Mouse (Mus musculus): ENCODE data around the gene Hnrnpr. TPM values are rescaled to one million over a fixed set of nuclear protein-coding genes. Genes with fewer than 3 reads are reported as not detected.

Hnrnpr gene
- total and polyA plus RNA-seq, 2 experiments from 2014 or later: 25.1 to 70.0 TPM

DNA sequence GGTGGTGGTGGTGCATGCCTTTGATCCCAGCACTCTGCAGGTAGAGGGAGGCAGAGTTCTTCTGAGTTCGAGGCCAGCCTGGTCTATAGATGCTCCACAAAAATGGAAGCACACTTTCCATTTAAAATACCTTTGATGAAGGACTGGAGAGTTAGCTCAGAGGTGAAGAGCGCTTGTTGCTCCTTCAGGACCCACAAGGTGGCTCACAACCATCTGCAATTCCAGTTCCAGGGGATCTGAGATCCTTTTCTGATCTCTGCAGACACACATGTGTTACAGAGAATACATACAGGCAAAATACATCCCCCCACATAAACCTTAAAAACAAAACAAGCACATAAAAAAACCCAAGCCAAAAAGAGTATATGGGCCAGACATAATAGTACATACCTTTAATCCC, 2.4 kb upstream of the Hnrnpr start:
- Histone ChIP-seq H3K36me3 (replicated peaks; ENCODE audit: control insufficient read depth, insufficient read depth, low read length) (no peaks in the 10 kb centered on the region), H3K27ac (ENCODE audit: low read depth) (no peak overlapping the region), H3K4me1 (ENCODE audit: control insufficient read depth, insufficient read depth) (peaks cover 14% of the 10 kb centered on the region), H3K9me3 (replicated peaks; ENCODE audit: control insufficient read depth, low read length) (no peaks in the 10 kb centered on the region), H3K4me3 (ENCODE audit: low read depth, low read length) (no peak overlapping the region), H3K27me3 (ENCODE audit: control insufficient read depth, insufficient read depth, low read length) (no peaks in the 10 kb centered on the region), H3K4me2 (ENCODE audit: low read depth, low read length) (no peak overlapping the region), H3K9ac (replicated peaks; ENCODE audit: low read depth, low read length) (no peak overlapping the region)
- WGBS: 66% methylated on average over 2 of the region's 2 CpGs
- ATAC-seq (ENCODE audit: insufficient read depth, low read depth) (no peak), DNase-seq (ENCODE audit: low spot score) (no peak)
- TF ChIP-seq CTCF (IDR thresholded peaks at IDR 0.05; ENCODE audit: low read depth): no peak
- no peak for TF ChIP-seq EP300 (IDR thresholded peaks at IDR 0.05; ENCODE audit: low read depth)

- no peaks in the 10 kb centered on the region for H3K36me3 ChIP-seq (replicated peaks; ENCODE audit: control insufficient read depth, insufficient read depth, low read length)
- DNase-seq (ENCODE audit: low spot score): peak; percentile 53
- under 1% methylated on average over 11 of the region's 11 CpGs for WGBS
- no peaks in the 10 kb centered on the region for H3K27me3 ChIP-seq (ENCODE audit: control insufficient read depth, insufficient read depth, low read length)
- peaks cover 14% of the 10 kb centered on the region for H3K4me1 ChIP-seq (ENCODE audit: control insufficient read depth, insufficient read depth)
- no peak for ATAC-seq (ENCODE audit: insufficient read depth, low read depth)
- H3K9ac ChIP-seq (replicated peaks; ENCODE audit: low read depth, low read length): peak overlapping the region; percentile 96
- peak overlapping the region; percentile 87 for H3K4me2 ChIP-seq (ENCODE audit: low read depth, low read length)
- H3K27ac ChIP-seq (ENCODE audit: low read depth): peak overlapping the region; percentile 94
- no peaks in the 10 kb centered on the region for H3K9me3 ChIP-seq (replicated peaks; ENCODE audit: control insufficient read depth, low read length)
- peak overlapping the region; percentile 97 for H3K4me3 ChIP-seq (ENCODE audit: low read depth, low read length)
- no peak for TF ChIP-seq CTCF (IDR thresholded peaks at IDR 0.05; ENCODE audit: low read depth)
- no peak for TF ChIP-seq EP300 (IDR thresholded peaks at IDR 0.05; ENCODE audit: low read depth)
Measured at GRCm38 (mm10) chr4:136309780-136310179, 962 bp upstream of the Hnrnpr start.

DNA sequence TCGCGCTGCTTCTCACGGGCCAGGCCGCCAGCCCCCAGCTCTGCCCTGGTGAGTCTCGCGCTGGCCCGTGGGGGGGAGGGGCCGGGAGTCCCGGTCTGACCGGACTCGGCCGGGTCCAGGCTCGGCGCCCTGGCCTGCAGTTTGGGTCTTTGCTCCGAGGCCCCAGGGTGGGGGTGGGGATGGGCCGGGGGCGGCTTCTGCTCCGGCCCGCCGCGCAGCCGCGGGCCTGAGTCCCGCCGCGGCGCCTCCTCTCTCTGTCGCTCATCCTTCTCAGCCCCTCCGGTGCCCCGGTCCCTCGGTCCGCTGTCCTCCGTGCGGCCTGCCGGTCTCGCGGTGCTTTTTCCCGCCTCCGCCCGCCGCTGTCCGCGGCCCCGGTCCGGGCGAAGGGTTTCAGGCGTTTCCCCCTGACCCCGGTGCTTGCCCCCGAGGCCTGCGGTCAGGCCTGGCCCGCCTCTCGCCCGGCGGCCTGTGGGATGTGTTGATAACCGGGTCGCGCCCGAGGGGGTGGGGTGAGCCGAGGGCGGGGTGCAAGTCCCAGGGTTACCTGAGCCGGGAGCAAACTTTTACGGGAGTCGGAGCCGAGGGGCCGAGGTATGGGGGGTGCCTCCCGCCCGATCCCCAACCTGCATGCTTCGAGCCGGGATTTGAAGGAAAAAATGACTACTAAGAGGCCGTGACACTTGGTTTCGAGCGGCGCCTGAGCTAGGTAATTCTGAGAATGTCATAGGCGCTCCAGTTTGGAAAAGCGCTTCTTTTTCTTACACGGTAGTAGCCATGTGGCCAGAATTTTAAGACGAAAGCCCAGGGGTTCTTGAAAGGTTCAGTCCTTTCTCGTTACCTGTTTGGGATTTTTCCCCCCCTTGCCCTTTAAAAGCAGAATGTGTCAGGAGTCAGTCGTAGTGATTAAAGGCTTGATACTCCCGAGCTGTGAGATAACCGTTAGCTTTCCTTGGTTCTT, 579 bp downstream of the Hnrnpr start:
- TF ChIP-seq EP300 (IDR thresholded peaks at IDR 0.05; ENCODE audit: low read depth) (no peak), CTCF (IDR thresholded peaks at IDR 0.05; ENCODE audit: low read depth) (no peak)
- Histone ChIP-seq H3K27me3 (ENCODE audit: control insufficient read depth, insufficient read depth, low read length) (no peaks in the 10 kb centered on the region), H3K27ac (ENCODE audit: low read depth) (peak overlapping the region; percentile 94), H3K9ac (replicated peaks; ENCODE audit: low read depth, low read length) (peak overlapping the region; percentile 96), H3K4me2 (ENCODE audit: low read depth, low read length) (peak overlapping the region; percentile 75), H3K4me1 (ENCODE audit: control insufficient read depth, insufficient read depth) (peaks cover 14% of the 10 kb centered on the region), H3K36me3 (replicated peaks; ENCODE audit: control insufficient read depth, insufficient read depth, low read length) (peaks cover 2% of the 10 kb centered on the region; the same call in 1 of the 2 replicates), H3K4me3 (ENCODE audit: low read depth, low read length) (peak overlapping the region; percentile 97), H3K9me3 (replicated peaks; ENCODE audit: control insufficient read depth, low read length) (no peaks in the 10 kb centered on the region)
- DNase-seq (ENCODE audit: low spot score): no peak
- under 1% methylated on average over 77 of the region's 81 CpGs for WGBS
- ATAC-seq (ENCODE audit: insufficient read depth, low read depth): peak; percentile 25; the same call in 1 of the 2 replicates

DNA sequence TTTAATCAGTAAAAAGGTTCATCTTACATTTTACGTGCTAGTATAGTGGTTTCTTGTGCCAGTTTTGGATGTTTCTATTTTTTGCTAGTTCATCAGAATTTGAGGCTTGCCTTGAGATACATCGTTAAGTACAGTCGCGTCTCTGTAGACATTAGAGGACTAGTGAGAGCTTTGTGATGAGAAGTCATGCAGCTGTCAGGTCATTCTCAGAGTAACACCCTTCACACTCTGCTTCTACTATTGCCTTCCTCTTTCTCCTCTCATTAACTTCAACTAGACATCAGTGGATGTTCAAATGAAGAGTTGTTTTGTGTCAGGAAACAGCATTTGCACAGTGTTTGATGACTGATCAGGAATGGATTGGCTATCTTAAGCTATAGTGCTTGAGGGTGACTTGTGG, 1.9 kb downstream of the Hnrnpr start:
- H3K4me1 ChIP-seq (ENCODE audit: control insufficient read depth, insufficient read depth): peaks cover 14% of the 10 kb centered on the region
- H3K4me2 ChIP-seq (ENCODE audit: low read depth, low read length): peak overlapping the region; percentile 75
- no peak for DNase-seq (ENCODE audit: low spot score)
- H3K9ac ChIP-seq (replicated peaks; ENCODE audit: low read depth, low read length): peak overlapping the region; percentile 96
- no peaks in the 10 kb centered on the region for H3K27me3 ChIP-seq (ENCODE audit: control insufficient read depth, insufficient read depth, low read length)
- no peak for ATAC-seq (ENCODE audit: insufficient read depth, low read depth)
- TF ChIP-seq EP300 (IDR thresholded peaks at IDR 0.05; ENCODE audit: low read depth): no peak
- TF ChIP-seq CTCF (IDR thresholded peaks at IDR 0.05; ENCODE audit: low read depth): no peak
- H3K27ac ChIP-seq (ENCODE audit: low read depth): no peak overlapping the region
- WGBS: 8% methylated on average over 4 of the region's 4 CpGs
- H3K9me3 ChIP-seq (replicated peaks; ENCODE audit: control insufficient read depth, low read length): no peaks in the 10 kb centered on the region
- H3K36me3 ChIP-seq (replicated peaks; ENCODE audit: control insufficient read depth, insufficient read depth, low read length): peaks cover 14% of the 10 kb centered on the region; the same call in 1 of the 2 replicates
- H3K4me3 ChIP-seq (ENCODE audit: low read depth, low read length): peak overlapping the region; percentile 97

DNA sequence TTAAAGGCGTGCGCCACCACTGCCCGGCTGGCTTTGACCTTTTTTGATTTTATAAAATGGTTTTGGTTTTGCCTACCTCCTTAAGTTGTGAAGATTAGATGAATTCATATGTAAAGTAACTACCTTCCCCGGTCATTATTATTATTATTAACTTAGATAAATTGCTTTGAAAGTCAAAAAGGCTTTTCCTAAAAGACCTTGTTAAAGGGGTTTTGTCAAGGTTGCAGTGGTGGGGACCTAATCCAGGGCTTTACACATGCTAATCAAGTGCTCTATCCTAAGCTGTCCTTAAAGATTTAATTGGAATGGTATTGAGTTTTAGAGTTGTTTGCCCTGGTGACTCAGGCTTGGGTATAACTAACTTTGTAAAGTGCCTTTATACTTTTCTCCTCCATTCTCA, 6.9 kb downstream of the Hnrnpr start:
- H3K4me2 ChIP-seq (ENCODE audit: low read depth, low read length): no peak overlapping the region
- no peak for DNase-seq (ENCODE audit: low spot score)
- H3K27ac ChIP-seq (ENCODE audit: low read depth): no peak overlapping the region
- peaks cover 5% of the 10 kb centered on the region for H3K4me1 ChIP-seq (ENCODE audit: control insufficient read depth, insufficient read depth)
- 91% methylated on average over 4 of the region's 4 CpGs for WGBS
- ATAC-seq (ENCODE audit: insufficient read depth, low read depth): no peak
- H3K36me3 ChIP-seq (replicated peaks; ENCODE audit: control insufficient read depth, insufficient read depth, low read length): peaks cover 58% of the 10 kb centered on the region
- no peak overlapping the region for H3K4me3 ChIP-seq (ENCODE audit: low read depth, low read length)
- H3K9ac ChIP-seq (replicated peaks; ENCODE audit: low read depth, low read length): no peak overlapping the region
- no peak for TF ChIP-seq CTCF (IDR thresholded peaks at IDR 0.05; ENCODE audit: low read depth)
- TF ChIP-seq EP300 (IDR thresholded peaks at IDR 0.05; ENCODE audit: low read depth): no peak
- no peaks in the 10 kb centered on the region for H3K27me3 ChIP-seq (ENCODE audit: control insufficient read depth, insufficient read depth, low read length)
- no peaks in the 10 kb centered on the region for H3K9me3 ChIP-seq (replicated peaks; ENCODE audit: control insufficient read depth, low read length)
